Mouse (Mus musculus) liver, embryonic 11.5 days (tissue): ENCODE results near the gene Lgals8. TPM values are rescaled to one million over a fixed set of nuclear protein-coding genes. Genes with fewer than 3 reads are reported as not detected.
"Not testable (repeated sequence)": the region's sequence is repeated elsewhere in the genome, so short reads cannot be mapped to it uniquely, and the experiment has no call there.

Experiments
- ATAC-seq: fragments of 200-750 bp; cut with Nextera tagmentation; replicated peaks from 2 replicates; pipeline ENCODE4 v1.8.0; 2017; ENCODE audit warnings: moderate number of reproducible peaks, mild to moderate bottlenecking, moderate TSS enrichment, moderate library complexity; ENCODE audit not compliant: low FRiP score
- DNase-seq: peaks from one replicate; pipeline ENCODE4 v3.0.0-alpha.2; 2017; ENCODE audit warnings: low spot score
- H3K27ac ChIP-seq: fragments of 300-500 bp; sonication (generic); 2 replicates; pipeline ENCODE4 v1.5.1; 2014; ENCODE audit warnings: mild to moderate bottlenecking, low read depth, low read length, control low read depth
- H3K27me3 ChIP-seq: fragments of 300-500 bp; sonication (generic); replicated peaks from 2 replicates; pipeline ENCODE4 v1.6.1; 2014; ENCODE audit warnings: low read length, mixed read lengths; ENCODE audit not compliant: control insufficient read depth, insufficient read depth
- H3K36me3 ChIP-seq: fragments of 300-500 bp; sonication (generic); 2 replicates; pipeline ENCODE4 v1.6.1; 2014; ENCODE audit warnings: mild to moderate bottlenecking, low read length, moderate library complexity, mixed read lengths; ENCODE audit not compliant: control insufficient read depth, insufficient read depth
- H3K4me1 ChIP-seq: fragments of 300-500 bp; sonication (generic); replicated peaks from 2 replicates; pipeline ENCODE4 v1.6.1; 2014; ENCODE audit warnings: low read length, mixed read lengths; ENCODE audit not compliant: control insufficient read depth, insufficient read depth
- H3K4me2 ChIP-seq: fragments of 300-500 bp; sonication (generic); 2 replicates; pipeline ENCODE4 v1.6.1; 2014; ENCODE audit warnings: mild to moderate bottlenecking, control low read depth, moderate library complexity
- H3K4me3 ChIP-seq: fragments of 300-500 bp; sonication (generic); 2 replicates; pipeline ENCODE4 v1.5.1; 2014; ENCODE audit warnings: low read depth, low read length, control low read depth
- H3K9ac ChIP-seq: fragments of 300-500 bp; sonication (generic); 2 replicates; pipeline ENCODE4 v1.6.1; 2014; ENCODE audit warnings: low read depth, low read length, control low read depth
- H3K9me3 ChIP-seq: fragments of 300-500 bp; sonication (generic); 2 replicates; pipeline ENCODE4 v1.6.1; 2016; ENCODE audit warnings: low read length, inconsistent platforms, mixed read lengths; ENCODE audit not compliant: control insufficient read depth
- WGBS: fragments of 180-500 bp; shearing (Covaris S2); extraction: QIAGEN DNeasy Blood & Tissue Kit; methylation state at CpG from one replicate; pipeline ENCODE4 v1.1.7; 2014; 5-methylcytosine and 5-hydroxymethylcytosine counted together
- polyA plus RNA-seq: library from polyadenylated mRNA; unstranded; fragments of >200 nt; fragmentation: Nextera tagmentation; extraction: Ambion mirVana; gene quantifications from 2 replicates; pipeline ENCODE4 v1.2.1, GENCODE M21; 2014

Lgals8 gene
- polyA plus RNA-seq, 1 experiment from 2014 or later = 17.4 TPM

GRCm38 (mm10) chr13:12473724-12474378 is 9.1 kb upstream of the Lgals8 start:
- Histone ChIP-seq H3K9ac (no peak overlapping the region), H3K27me3 (no peaks in the 10 kb centered on the region), H3K4me1 (no peaks in the 10 kb centered on the region), H3K36me3 (no peaks in the 10 kb centered on the region), H3K4me2 (no peak overlapping the region), H3K4me3 (no peak overlapping the region), H3K27ac (no peak overlapping the region), H3K9me3 (no peaks in the 10 kb centered on the region)
- ATAC-seq = peak; percentile 24
- WGBS = 39% methylated on average over 8 of the region's 8 CpGs
- DNase-seq = peak; percentile 47

- ATAC-seq = no peak
- H3K4me3 ChIP-seq = no peak overlapping the region
- no peaks in the 10 kb centered on the region for H3K9me3 ChIP-seq
- WGBS = 69% methylated on average over 1 of the region's 1 CpGs
- H3K9ac ChIP-seq = no peak overlapping the region
- no peaks in the 10 kb centered on the region for H3K36me3 ChIP-seq
- no peak overlapping the region for H3K27ac ChIP-seq
- DNase-seq = no peak
- no peak overlapping the region for H3K4me2 ChIP-seq
- no peaks in the 10 kb centered on the region for H3K4me1 ChIP-seq
- H3K27me3 ChIP-seq = no peaks in the 10 kb centered on the region
Measured at GRCm38 (mm10) chr13:12468488-12468887, 3.7 kb upstream of the Lgals8 start.

GRCm38 (mm10) chr13:12464159-12464558 is 585 bp downstream of the Lgals8 start:
- not testable (repeated sequence) for H3K27ac ChIP-seq, H3K4me3 ChIP-seq, DNase-seq, ATAC-seq, H3K9me3 ChIP-seq, H3K4me2 ChIP-seq, H3K4me1 ChIP-seq, H3K36me3 ChIP-seq, H3K27me3 ChIP-seq, H3K9ac ChIP-seq
- 78% methylated on average over 6 of the region's 6 CpGs for WGBS

GRCm38 (mm10) chr13:12462623-12463022 is 2.1 kb downstream of the Lgals8 start:
- Histone ChIP-seq H3K4me1 (0 out of 2 replicates have a peak, but pooled peaks cover 2% of the 10 kb centered on the region), H3K4me3 (no peak overlapping the region), H3K36me3 (no peaks in the 10 kb centered on the region), H3K9ac (no peak overlapping the region), H3K9me3 (no peaks in the 10 kb centered on the region), H3K27me3 (no peaks in the 10 kb centered on the region), H3K4me2 (no peak overlapping the region), H3K27ac (no peak overlapping the region)
- DNase-seq = no peak
- 68% methylated on average over 4 of the region's 4 CpGs for WGBS
- no peak for ATAC-seq

- H3K27me3 ChIP-seq = no peaks in the 10 kb centered on the region
- peak; percentile 15 for ATAC-seq
- H3K4me3 ChIP-seq = peak overlapping the region; percentile 88
- 0 out of 2 replicates have a peak, but pooled peaks cover 2% of the 10 kb centered on the region for H3K4me1 ChIP-seq
- no peaks in the 10 kb centered on the region for H3K9me3 ChIP-seq
- H3K9ac ChIP-seq = peak overlapping the region; percentile 88
- WGBS = 3% methylated on average over 7 of the region's 7 CpGs
- peak overlapping the region; percentile 34; the same call in 1 of the 2 replicates for H3K27ac ChIP-seq
- no peaks in the 10 kb centered on the region for H3K36me3 ChIP-seq
- no peak for DNase-seq
- H3K4me2 ChIP-seq = peak overlapping the region; percentile 85
Measured at GRCm38 (mm10) chr13:12461730-12462119, 3.0 kb downstream of the Lgals8 start.

GRCm38 (mm10) chr13:12460881-12461729 is 3.6 kb downstream of the Lgals8 start:
- H3K4me1 ChIP-seq = 0 out of 2 replicates have a peak, but pooled peaks cover 2% of the 10 kb centered on the region
- H3K9me3 ChIP-seq = no peaks in the 10 kb centered on the region
- H3K4me3 ChIP-seq = peak overlapping the region; percentile 88
- H3K27ac ChIP-seq = peak overlapping the region; percentile 70
- H3K36me3 ChIP-seq = no peaks in the 10 kb centered on the region
- WGBS = 1% methylated on average over 59 of the region's 59 CpGs
- peak overlapping the region; percentile 88 for H3K9ac ChIP-seq
- peak; percentile 96 for ATAC-seq
- H3K27me3 ChIP-seq = no peaks in the 10 kb centered on the region
- peak overlapping the region; percentile 85 for H3K4me2 ChIP-seq
- peak; percentile 92 for DNase-seq

- Histone ChIP-seq H3K27me3 (no peaks in the 10 kb centered on the region), H3K9ac (peak overlapping the region; percentile 88), H3K27ac (peak overlapping the region; percentile 70), H3K4me3 (peak overlapping the region; percentile 88), H3K4me1 (0 out of 2 replicates have a peak, but pooled peaks cover 2% of the 10 kb centered on the region), H3K4me2 (peak overlapping the region; percentile 85), H3K9me3 (no peaks in the 10 kb centered on the region), H3K36me3 (no peaks in the 10 kb centered on the region)
- WGBS = 5% methylated on average over 8 of the region's 8 CpGs
- ATAC-seq (peak; percentile 37), DNase-seq (peak; percentile 38)
Measured at GRCm38 (mm10) chr13:12460443-12460842, 4.3 kb downstream of the Lgals8 start.

GRCm38 (mm10) chr13:12456711-12457110 is 8.0 kb downstream of the Lgals8 start:
- ATAC-seq = no peak
- 83% methylated on average over 7 of the region's 7 CpGs for WGBS

More at GRCm38 (mm10) chr13:12456711-12457110, 8.0 kb downstream of the Lgals8 start:
- no peak for DNase-seq
- Histone ChIP-seq H3K36me3 (0 out of 2 replicates have a peak, but pooled peaks cover 2% of the 10 kb centered on the region), H3K27me3 (no peaks in the 10 kb centered on the region), H3K4me1 (no peaks in the 10 kb centered on the region), H3K9ac (no peak overlapping the region), H3K4me2 (no peak overlapping the region), H3K27ac (no peak overlapping the region), H3K9me3 (no peaks in the 10 kb centered on the region), H3K4me3 (no peak overlapping the region)
